ENCODE assay signal across 9 mouse cellular contexts in the genomic region with DNA sequence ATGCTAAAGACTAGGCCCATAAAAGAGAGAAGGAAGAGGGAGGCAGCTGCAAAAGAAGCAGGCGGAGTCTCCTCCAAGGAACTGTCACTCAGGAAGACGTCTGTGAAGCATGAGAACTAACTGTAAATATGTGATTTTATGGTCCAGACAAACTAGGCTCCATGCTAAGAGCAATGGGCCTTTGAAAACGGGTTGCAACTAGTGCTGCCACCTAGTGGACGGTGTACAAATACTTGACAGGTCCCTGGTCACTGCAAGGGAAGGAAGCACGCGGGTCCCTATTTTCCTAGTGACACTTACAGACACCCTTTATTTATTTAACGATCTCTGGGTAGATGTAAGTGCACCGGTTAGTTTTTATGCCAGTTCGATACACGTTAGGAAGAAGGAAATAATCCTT. TPM values are rescaled to one million over a fixed set of nuclear protein-coding genes. Genes with fewer than 3 reads are reported as not detected.
DNase-seq lines count a peak whose midpoint lies in the region; ATAC-seq lines count a peak whose summit lies in the region.
"Had no signal": no experiment of that assay in that cellular context is flagged by ENCODE, and none has a peak within 500 bp of the region (broad histone marks: within the 10 kb centered on the region; RNA-seq: fewer than 3 reads in every experiment).

No protein-coding gene starts in this region.

- no peak overlapping the region for H3K9ac ChIP-seq in forebrain, embryonic 13.5 days
- H3K9ac ChIP-seq in hindbrain, embryonic 11.5 days (ENCODE audit: low read depth, low read length), result no peak overlapping the region
- H3K9ac ChIP-seq: liver, embryonic 15.5 days had no signal

- no peaks in the 10 kb centered on the region for H3K9me3 ChIP-seq in forebrain, embryonic 13.5 days (replicated peaks)
- no peaks in the 10 kb centered on the region for H3K9me3 ChIP-seq in hindbrain, embryonic 11.5 days (ENCODE audit: control insufficient read depth, low read length)
- H3K9me3 ChIP-seq: liver, embryonic 15.5 days had no signal

- H3K4me3 ChIP-seq in forebrain, embryonic 13.5 days, result no peak overlapping the region
- H3K4me3 ChIP-seq in hindbrain, embryonic 11.5 days (ENCODE audit: low read depth, low read length), result no peak overlapping the region
- H3K4me3 ChIP-seq: liver, embryonic 15.5 days had no signal

- no peaks in the 10 kb centered on the region for H3K36me3 ChIP-seq in forebrain, embryonic 13.5 days (ENCODE audit: poor library complexity, severe bottlenecking)
- no peaks in the 10 kb centered on the region for H3K36me3 ChIP-seq in hindbrain, embryonic 11.5 days (ENCODE audit: control insufficient read depth, insufficient read depth, low read length)
- H3K36me3 ChIP-seq: liver, embryonic 15.5 days had no signal

- peak; percentile 75 for ATAC-seq in cerebellum, adult (ENCODE audit: insufficient number of reproducible peaks, low FRiP score, low TSS enrichment)
- ATAC-seq in forebrain, embryonic 13.5 days, result peak; percentile 73
- ATAC-seq in hindbrain, embryonic 11.5 days (ENCODE audit: low FRiP score), result peak; percentile 66; the same call in 1 of the 2 replicates

- 11% methylated on average over 10 of the region's 10 CpGs for WGBS in forebrain, embryonic 13.5 days
- 17% methylated on average over 10 of the region's 10 CpGs for WGBS in hindbrain, embryonic 11.5 days

- H3K27ac ChIP-seq in forebrain, embryonic 13.5 days, result no peak overlapping the region
- H3K27ac ChIP-seq in hindbrain, embryonic 11.5 days (ENCODE audit: low read depth, low read length), result no peak overlapping the region
- H3K27ac ChIP-seq: liver, embryonic 15.5 days had no signal

- no peaks in the 10 kb centered on the region for H3K27me3 ChIP-seq in forebrain, embryonic 13.5 days
- H3K27me3 ChIP-seq in hindbrain, embryonic 11.5 days (ENCODE audit: control insufficient read depth, insufficient read depth, low read length), result no peaks in the 10 kb centered on the region
- H3K27me3 ChIP-seq: liver, embryonic 15.5 days had no signal

- no peaks in the 10 kb centered on the region for H3K4me1 ChIP-seq in forebrain, embryonic 13.5 days
- no peaks in the 10 kb centered on the region for H3K4me1 ChIP-seq in hindbrain, embryonic 11.5 days (replicated peaks; ENCODE audit: control insufficient read depth, insufficient read depth, low read length)
- H3K4me1 ChIP-seq: liver, embryonic 15.5 days had no signal

- DNase-seq in Muller cell, postnatal 12 days (ENCODE audit: inconsistent ontology term), result peak; percentile 40
- DNase-seq in hindbrain, embryonic 11.5 days (ENCODE audit: low spot score), result peak; percentile 85
- DNase-seq in layer of hippocampus, postnatal 10 days (ENCODE audit: low spot score in 2 of 2), result peak; percentile 80 to 82
- peak; percentile 42 to 79 for DNase-seq in lung, postnatal 4 days
- peak; percentile 78 to 86 for DNase-seq in right cerebral cortex, adult 2 months (ENCODE audit: low spot score in 2 of 2)
- peak; percentile 18 for DNase-seq in urinary bladder, postnatal 10 days (ENCODE audit: low spot score)

- H3K4me2 ChIP-seq in forebrain, embryonic 13.5 days, result no peak overlapping the region
- H3K4me2 ChIP-seq in hindbrain, embryonic 11.5 days (replicated peaks; ENCODE audit: low read depth, low read length), result no peak overlapping the region
- H3K4me2 ChIP-seq: liver, embryonic 15.5 days had no signal

RNA-seq across cellular contexts. Expression of a gene that starts 10.9 kb away (rescaled TPM):
- polyA plus RNA-seq in forebrain, embryonic 13.5 days (2015; fragmentation: Nextera tagmentation; extraction: Ambion mirVana), result 3.6 and 3.7 TPM in 2 replicates
- polyA plus RNA-seq in hindbrain, embryonic 11.5 days (2014; fragmentation: Nextera tagmentation; extraction: Ambion mirVana), result 3.5 and 4.6 TPM in 2 replicates
- 1 to 10 TPM; 2.1 to 2.8 TPM for total RNA-seq in layer of hippocampus, postnatal 10 days (2021)

Comparison
In these comparisons a context has a peak if more than half of its experiments do, and no peak if none do; other contexts are left out.
1. DNase-seq: peak in every context shown above with its lines; median percentile 85 in hindbrain, embryonic 11.5 days; 82 in right cerebral cortex, adult 2 months; 81 in layer of hippocampus, postnatal 10 days; 60 in lung, postnatal 4 days; 40 in Muller cell, postnatal 12 days; 18 in urinary bladder, postnatal 10 days.